Mouse (Mus musculus) C2C12 (cell line): Measurements from ENCODE around the gene Nova2.

Experiments
- CTCF ChIP-seq: IDR thresholded peaks from one replicate; pipeline ENCODE4 v1.5.1; 2011; ENCODE audit not compliant: control insufficient read depth, insufficient read depth, insufficient read length
- MYOD1 ChIP-seq: IDR thresholded peaks from one replicate; pipeline ENCODE4 v1.6.1; 2011; ENCODE audit warnings: low read depth; ENCODE audit not compliant: control insufficient read depth, insufficient read length
- USF1 ChIP-seq: IDR thresholded peaks from one replicate; pipeline ENCODE4 v1.6.1; 2011; ENCODE audit warnings: low read depth, mild to moderate bottlenecking, control low read depth, moderate library complexity

- TF ChIP-seq CTCF (no peak), MYOD1 (no peak), USF1 (no peak)
Measured at GRCm38 (mm10) chr7:18959446-18959845, 33.8 kb downstream of the Nova2 start.
